Mouse (Mus musculus) hematopoietic stem cell, adult 5-6 weeks (primary cell): Measurements from ENCODE around the gene Atad3a. TPM values are rescaled to one million over a fixed set of nuclear protein-coding genes. Genes with fewer than 3 reads are reported as not detected.
A peak's percentile ranks its signal among the peaks of the same experiment; 100 is the strongest.

Source experiments
- ATAC-seq, 2 experiments: fragments of 125-278 bp in 1 of 2; replicated peaks in 1 of 2; 2 replicates each; pipeline ENCODE4 v1.8.0; 2016 to 2017; ENCODE audit warnings: inconsistent platforms in 2 of 2, mild to moderate bottlenecking in 2 of 2, moderate number of reproducible peaks in 2 of 2, low read depth in 1 of 2, moderate TSS enrichment in 1 of 2; ENCODE audit not compliant: low FRiP score in 2 of 2, poor library complexity in 2 of 2, severe bottlenecking in 2 of 2, insufficient read depth in 1 of 2, low TSS enrichment in 1 of 2
- total RNA-seq: library from RNA; stranded (forward); fragments of 172-1452, 232-1000 nt; gene quantifications from 2 replicates; pipeline ENCODE4 v1.2.3, GENCODE M21; 2017

Gene Atad3a
- total RNA-seq, 1 experiment from 2014 or later = 53.7 TPM

DNA sequence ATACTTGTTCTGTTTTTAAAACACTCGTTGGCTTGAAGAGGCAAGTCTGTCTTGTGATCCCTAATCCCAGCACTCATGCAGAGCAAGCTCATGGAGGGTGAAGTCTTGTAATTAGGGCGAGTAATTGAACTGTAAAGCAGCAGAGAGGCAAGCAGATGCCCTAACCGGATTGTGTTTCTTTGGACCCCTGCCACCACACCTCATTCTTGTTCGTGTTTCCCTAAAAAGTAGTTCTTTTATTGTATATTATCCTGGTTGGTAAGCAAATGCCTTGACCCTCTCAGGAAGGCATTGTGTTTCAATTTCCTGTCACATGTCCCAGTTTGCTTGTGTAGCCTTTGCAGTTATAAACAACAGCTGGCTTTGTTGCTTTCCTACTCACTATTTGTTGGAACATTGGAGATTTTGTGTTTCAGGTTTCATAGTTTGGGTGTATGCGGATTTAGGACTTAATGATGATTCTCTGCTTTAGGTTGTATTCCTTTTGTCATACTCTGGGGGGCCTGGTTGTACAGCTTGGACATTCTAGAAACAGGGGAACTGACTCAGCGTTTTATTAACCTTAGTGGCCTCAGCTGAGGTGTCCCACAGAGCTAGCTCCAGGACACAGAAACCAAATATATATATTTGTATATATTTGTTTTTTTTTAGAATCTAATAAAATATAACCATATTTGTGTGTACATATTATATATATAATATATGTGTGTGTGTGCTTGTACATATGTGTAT lies 50.2 kb downstream of the Atad3a start:
- ATAC-seq = 0 out of 4 replicates have a peak, but pooled peaks have one; percentile 27 to 41

DNA sequence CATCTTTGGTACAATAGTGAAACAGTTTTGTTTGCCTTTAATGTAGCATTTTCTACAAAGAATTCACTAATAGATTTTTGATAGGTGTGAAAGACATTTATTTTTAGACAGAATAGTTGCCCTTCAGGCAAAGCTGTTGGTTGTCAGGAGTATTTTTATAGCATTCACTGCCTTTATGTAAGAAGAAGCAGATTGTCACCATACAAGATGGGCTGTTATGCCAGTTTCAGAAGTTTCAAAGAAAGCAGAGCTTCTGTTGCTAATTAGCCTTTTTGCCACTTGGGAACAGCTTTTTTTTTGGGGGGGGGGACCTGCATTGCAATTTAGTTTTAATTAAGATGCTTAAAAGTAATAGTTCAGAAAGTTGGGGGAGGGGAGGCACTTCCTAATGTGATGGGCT lies 51.9 kb downstream of the Atad3a start:
- no peak for ATAC-seq

GRCm38 (mm10) chr4:155708582-155708981 lies 52.3 kb downstream of the Atad3a start:
- ATAC-seq = no peak

DNA sequence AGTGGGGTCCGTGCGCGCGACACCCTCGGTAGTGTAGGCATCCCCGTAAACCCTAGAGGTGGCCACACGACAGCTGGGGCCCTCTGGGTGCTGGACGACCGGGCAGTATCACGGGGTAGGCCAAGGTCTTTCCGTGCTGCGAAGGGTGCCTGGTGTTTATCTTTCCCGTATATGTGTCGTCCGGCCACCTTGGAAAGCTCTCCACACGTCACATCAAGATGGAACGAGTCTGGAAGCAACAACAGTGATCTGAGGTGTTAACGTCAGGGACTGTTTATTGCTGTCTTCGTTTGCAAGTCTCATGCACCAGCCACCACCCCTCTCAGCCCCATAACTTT lies 55.3 kb downstream of the Atad3a start:
- ATAC-seq = no peak; a peak in 1 of 4 replicates

DNA sequence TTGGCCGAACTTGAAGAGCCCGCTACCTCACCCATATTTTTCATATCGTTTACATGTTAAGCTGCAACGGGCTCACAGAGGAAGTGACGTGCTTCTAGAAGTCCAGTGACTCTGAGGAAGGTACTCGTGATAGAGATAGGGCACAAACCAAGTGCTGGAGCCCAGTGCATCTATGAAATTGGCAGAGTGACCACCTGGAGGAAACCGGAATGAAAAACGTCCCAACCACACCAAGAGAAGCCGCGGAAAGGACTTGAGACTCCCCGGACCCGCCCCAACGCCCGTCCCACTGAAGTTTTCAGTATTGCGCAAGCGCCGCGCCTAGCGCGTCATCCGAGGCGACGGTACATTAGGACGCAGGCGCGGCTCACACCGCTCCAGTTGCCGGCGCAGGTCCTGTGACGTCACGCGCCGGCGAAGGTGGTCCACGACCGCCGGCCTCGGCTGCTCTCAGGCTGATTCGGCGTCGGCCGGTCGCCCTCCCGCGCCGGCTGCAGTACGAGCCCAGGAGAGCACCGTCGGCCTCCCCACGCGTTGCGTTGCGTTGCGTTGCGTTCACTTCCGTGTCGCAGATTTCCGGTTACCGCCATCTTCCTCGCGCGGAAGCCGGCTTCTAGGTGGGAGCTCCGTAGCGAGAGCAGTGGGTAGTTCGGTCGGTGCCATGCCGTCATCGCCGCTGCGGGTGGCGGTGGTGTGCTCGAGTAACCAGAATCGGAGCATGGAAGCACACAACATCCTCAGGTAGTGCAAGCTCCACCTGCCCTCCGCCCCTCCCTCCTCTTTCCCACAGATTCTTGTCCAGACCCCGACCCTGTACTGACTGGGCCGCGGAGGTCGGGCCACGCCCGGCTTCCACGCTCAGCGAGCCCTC lies 55.9 kb downstream of the Atad3a start, which contains the start of gene Ssu72:
TSS of gene Ssu72 (plus strand) at position 80 of the 871 bp plus-strand sequence.
- ATAC-seq = peak; percentile 88 to 91

DNA sequence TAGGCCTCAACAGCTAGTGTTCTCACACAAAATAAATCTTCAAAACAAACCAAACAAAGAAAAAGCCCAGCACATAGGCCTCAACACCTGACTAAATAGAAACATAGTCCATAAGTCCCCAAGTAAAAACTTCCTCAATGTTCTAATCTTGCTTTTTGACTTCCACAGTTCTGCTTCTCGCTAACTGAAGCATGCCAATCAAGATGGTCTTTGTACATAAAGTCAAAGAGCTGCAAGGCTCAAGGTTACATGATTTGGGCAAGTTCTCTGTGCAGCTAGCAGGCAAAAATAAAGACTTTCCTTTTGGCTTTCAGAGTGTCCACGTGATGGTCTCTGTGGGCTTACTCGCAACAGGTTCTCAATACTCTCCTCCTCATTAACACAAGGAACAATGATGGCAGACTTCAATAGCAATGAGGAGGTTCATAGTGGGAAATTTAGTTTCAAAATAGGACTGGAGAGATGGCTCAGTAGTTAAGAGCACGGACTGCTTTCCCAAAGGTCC lies 57.4 kb downstream of the Atad3a start:
- no peak for ATAC-seq

- ATAC-seq = no peak
These were observed 60.5 kb downstream of the Atad3a start for GRCm38 (mm10) chr4:155700425-155700824.

- ATAC-seq = no peak
These were observed 64.3 kb downstream of the Atad3a start for GRCm38 (mm10) chr4:155696261-155697255.

DNA sequence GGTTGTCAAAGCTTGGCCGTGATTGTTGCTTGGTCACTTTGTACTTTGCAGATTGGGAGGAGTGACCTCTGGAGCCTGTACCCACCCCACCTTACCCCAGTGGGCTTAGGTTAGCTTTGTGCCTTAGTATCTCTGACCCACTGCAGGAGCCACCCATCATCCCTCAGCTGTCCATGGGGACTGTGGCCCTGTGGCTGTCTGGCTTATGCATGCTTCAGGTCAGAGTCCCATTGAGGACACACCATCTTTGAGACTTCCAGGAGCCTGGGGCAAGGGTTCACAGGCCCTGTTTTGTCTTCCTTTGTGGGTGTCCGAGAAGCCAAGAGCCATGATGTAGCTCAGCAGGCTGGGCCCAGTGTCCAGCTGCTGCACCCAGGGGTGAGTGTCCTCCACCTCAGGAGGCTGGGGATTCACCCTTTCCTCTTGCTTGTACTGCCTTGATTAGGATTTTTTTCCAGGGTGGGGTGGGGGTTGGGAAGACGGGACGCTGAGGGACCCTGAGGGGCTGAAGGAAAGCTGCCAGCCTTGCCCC lies 65.3 kb downstream of the Atad3a start:
- ATAC-seq = no peak

DNA sequence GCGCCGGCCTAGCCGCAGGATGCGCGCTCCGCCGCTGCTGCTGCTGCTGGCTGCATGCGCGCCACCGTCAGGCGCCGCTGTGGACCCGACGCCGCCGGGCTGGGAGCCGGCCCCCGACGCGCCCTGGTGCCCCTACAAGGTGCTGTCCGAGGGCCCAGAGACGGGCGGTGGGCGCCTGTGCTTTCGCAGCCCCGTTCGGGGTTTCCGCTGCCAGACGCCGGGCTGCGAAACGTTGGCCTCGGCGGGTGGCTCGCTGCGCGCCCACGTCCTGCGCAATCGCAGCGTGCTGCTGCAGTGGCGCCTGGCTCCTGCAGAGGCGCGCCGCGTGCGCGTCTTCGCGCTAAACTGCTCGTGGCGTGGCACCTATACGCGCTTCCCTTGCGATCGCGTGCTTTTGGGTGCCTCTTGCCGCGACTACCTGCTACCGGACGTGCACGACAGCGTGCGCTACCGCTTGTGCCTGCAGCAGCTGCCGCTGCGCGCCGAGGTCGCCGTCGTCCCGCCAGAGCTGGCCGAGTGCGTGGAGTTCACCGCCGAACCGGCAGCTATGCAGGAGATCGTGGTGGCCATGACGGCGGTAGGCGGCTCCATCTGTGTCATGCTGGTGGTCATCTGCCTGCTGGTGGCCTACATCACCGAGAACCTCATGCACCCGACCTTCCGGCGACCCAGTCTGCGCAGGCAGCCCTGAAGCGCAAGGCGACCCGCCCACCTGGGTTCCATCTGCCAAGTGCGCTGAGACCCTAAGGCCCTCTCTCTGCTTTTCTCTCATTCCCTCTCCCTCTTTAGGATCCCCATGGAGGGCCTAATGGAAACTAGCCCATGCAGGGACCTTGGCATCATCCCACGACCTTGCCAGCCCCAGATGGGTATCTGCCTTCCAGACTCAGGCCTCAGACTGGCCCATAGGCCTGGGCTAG lies 66.2 kb downstream of the Atad3a start:
- peak; percentile 46 to 66; a peak in 3 of 4 replicates for ATAC-seq

DNA sequence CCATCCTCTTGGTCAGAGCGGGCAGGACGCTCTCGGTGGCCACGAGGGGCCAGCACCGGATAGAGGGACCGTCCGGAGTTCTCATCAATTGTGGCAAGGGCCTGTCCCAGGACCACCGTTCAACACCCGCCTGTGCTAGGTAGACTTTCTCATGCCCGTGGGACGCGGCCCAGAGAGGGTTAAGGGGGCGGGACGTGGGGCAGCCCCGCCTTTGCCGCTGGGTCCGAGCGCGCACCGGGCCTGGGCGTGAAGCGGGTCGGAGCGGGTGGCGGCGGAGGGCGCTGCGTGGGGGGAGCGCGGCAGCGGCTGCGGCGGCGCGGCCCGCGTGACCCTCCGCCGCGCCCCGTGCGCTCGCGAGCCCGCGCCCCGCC lies 66.8 kb downstream of the Atad3a start, which contains the start of gene Fndc10:
TSS of gene Fndc10 (plus strand) at position 232 of the 371 bp plus-strand sequence.
- peak in 1 of 2 experiments; percentile 46; a peak in 2 of 4 replicates for ATAC-seq

GRCm38 (mm10) chr4:155692421-155692820 lies 68.5 kb downstream of the Atad3a start:
- ATAC-seq = no peak

Other genes with a start within 250 kb of the Atad3a start
- 37.9 and 72.3 TPM in 2 replicates for gene Nadk, start 198.7 kb downstream of the Atad3a start, total RNA-seq
- gene Slc35e2, start 159.7 kb downstream of the Atad3a start, total RNA-seq = 16.6 and 22.6 TPM in 2 replicates
- 75.7 and 107 TPM in 2 replicates for gene Cdk11b, start 136.2 kb downstream of the Atad3a start, total RNA-seq
- not detected in 2 replicates for gene Gm10563, start 115.7 kb downstream of the Atad3a start, total RNA-seq
- gene Mmp23, start 107.7 kb downstream of the Atad3a start, total RNA-seq = not detected in 2 replicates
- 29.1 and 42.8 TPM in 2 replicates for gene Mib2, start 91.9 kb downstream of the Atad3a start, total RNA-seq
- 3.7 and 6.9 TPM in 2 replicates for gene Fndc10, start 66.8 kb downstream of the Atad3a start, total RNA-seq
- gene Ssu72, start 56.3 kb downstream of the Atad3a start, total RNA-seq = 73.4 and 97.7 TPM in 2 replicates
- 0.31 and 1.5 TPM in 2 replicates for gene Tmem240, start 26.3 kb downstream of the Atad3a start, total RNA-seq
- 0.30 and 0.31 TPM in 2 replicates for gene Vwa1, start 13.6 kb upstream of the Atad3a start, total RNA-seq
- 0.05 TPM in 1 of 2 replicates, not detected in the other for gene Tmem88b, start 24.8 kb upstream of the Atad3a start, total RNA-seq
- not detected in 2 replicates for gene Ankrd65, start 29.3 kb upstream of the Atad3a start, total RNA-seq
- 47.9 and 55.7 TPM in 2 replicates for gene Mrpl20, start 41.8 kb upstream of the Atad3a start, total RNA-seq
- gene Ccnl2, start 51.4 kb upstream of the Atad3a start, total RNA-seq = 120 and 133 TPM in 2 replicates
- 93.5 and 114 TPM in 2 replicates for gene Aurkaip1, start 70.2 kb upstream of the Atad3a start, total RNA-seq
- gene Mxra8, start 78.6 kb upstream of the Atad3a start, total RNA-seq = 1.4 and 13.4 TPM in 2 replicates
- gene Dvl1, start 86.3 kb upstream of the Atad3a start, total RNA-seq = 21.0 and 23.8 TPM in 2 replicates
- gene Tas1r3, start 102.3 kb upstream of the Atad3a start, total RNA-seq = 0.45 and 0.75 TPM in 2 replicates
- gene Cptp, start 108.3 kb upstream of the Atad3a start, total RNA-seq = 7.3 and 8.5 TPM in 2 replicates
- gene Ints11, start 108.5 kb upstream of the Atad3a start, total RNA-seq = 22.6 and 24.8 TPM in 2 replicates
- gene Pusl1, start 130.7 kb upstream of the Atad3a start, total RNA-seq = 23.3 and 26.5 TPM in 2 replicates
- 3.7 and 13.8 TPM in 2 replicates for gene Acap3, start 130.7 kb upstream of the Atad3a start, total RNA-seq
- gene Ube2j2, start 182.7 kb upstream of the Atad3a start, total RNA-seq = 80.7 and 104 TPM in 2 replicates
- 12.1 and 36.7 TPM in 2 replicates for gene C1qtnf12, start 201.2 kb upstream of the Atad3a start, total RNA-seq
- gene B3galt6, start 231.6 kb upstream of the Atad3a start, total RNA-seq = 8.6 and 11.8 TPM in 2 replicates
- 151 and 176 TPM in 2 replicates for gene Sdf4, start 231.8 kb upstream of the Atad3a start, total RNA-seq